Mouse (Mus musculus) ovary, postnatal 36 days (tissue): ENCODE data around the gene Zfp120.
A peak's percentile ranks its signal among the peaks of the same experiment; 100 is the strongest.
"Not testable (repeated sequence)": the region's sequence is repeated elsewhere in the genome, so short reads cannot be mapped to it uniquely, and the experiment has no call there.

Source experiments
- DNase-seq: peaks from one replicate; pipeline ENCODE4 v3.0.0; 2022; ENCODE audit warnings: low spot score, mixed read lengths

Zfp120 gene

DNA sequence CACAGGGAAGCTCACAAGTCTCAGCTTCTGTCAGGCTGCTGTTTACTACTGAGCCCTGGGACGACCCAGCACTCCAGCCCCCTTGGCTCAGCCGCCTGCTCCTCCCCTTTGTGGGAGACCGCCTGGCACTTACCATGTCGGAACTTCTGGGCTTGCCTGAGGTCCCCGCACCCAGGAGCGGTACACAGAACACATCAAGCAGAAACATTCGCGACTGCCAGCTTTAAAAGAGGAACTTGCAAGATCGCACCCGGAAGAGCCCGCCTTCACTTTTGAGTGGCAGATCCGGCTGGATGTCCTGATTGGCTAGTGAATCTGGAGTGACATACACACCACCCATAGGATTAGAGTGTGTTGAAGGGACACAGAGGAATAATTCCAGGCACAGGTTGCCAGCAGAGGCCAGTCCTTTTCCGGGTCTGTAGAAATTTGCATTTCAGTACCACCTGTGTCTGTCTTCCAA, at the start of gene Zfp120:
Gene Zfp120, minus strand, starts transcription at position 274 of the 463 bp plus-strand sequence.
- peak; percentile 76 for DNase-seq

DNA sequence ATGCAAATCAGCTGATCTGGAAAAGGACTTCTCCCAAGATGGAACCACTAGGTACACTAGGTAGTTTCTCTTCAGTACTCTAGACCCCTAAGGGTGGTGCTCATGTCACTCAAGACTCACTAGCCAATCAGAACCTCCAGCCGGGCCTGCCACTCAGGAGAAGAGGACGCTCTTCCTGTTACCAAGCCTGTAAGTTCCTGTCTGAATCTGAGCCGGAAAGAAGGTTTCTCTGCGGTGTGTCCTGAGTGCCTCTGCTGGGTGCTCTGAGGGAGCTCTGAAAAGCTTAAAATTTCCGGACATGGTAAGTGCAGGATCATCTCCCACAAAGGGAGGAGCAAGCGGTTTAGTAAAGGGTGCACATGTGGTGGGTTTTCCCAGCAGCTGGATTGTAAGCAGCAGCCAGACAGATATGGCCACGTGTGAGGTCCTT, 45.1 kb upstream of the Zfp120 start, which contains the start of gene Gm14139:
Gene Gm14139, plus strand, starts transcription at position 186 of the 430 bp plus-strand sequence.
- not testable (repeated sequence) for DNase-seq

DNA sequence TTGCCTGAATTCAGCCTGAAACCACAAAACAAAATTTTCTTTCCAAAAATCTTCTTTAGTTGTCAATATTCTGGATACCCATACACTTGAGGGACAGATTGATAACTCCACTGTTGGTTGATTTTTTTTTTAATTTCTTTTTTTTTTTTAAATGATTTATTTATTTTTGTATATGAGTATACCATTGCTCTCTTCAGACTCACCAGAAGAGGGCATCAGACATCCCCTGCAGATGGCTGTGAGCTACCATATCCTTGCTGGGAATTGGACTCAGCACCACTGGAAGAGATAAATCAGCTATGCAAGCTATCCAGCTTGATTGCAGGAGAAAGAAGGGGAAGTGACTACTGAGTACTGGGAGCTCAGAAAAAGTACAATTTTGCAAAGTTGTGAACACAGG, 44.5 kb upstream of the Zfp120 start:
- not testable (repeated sequence) for DNase-seq

DNA sequence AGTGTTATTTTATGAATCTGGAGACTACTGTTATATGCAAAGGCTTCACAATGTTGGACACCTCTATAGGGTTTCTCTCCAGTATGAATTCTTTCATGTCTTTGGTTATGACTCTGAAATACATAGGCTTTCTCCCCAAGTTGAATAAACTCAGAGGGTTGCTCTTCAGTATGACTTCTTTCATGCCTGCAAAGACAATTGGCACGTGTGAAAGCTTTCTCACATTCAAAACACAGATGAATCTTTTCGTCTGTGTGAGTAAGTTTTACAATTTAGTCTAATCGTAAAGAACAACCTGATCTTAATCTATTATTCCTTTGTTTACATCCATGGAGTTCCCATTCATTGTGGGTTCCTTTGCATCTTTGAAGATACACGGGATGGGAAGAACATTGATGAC, 43.1 kb upstream of the Zfp120 start, which contains the start of gene Gm10770:
Gene Gm10770, minus strand, starts transcription at position 101 of the 400 bp plus-strand sequence.
- not testable (repeated sequence) for DNase-seq

DNA sequence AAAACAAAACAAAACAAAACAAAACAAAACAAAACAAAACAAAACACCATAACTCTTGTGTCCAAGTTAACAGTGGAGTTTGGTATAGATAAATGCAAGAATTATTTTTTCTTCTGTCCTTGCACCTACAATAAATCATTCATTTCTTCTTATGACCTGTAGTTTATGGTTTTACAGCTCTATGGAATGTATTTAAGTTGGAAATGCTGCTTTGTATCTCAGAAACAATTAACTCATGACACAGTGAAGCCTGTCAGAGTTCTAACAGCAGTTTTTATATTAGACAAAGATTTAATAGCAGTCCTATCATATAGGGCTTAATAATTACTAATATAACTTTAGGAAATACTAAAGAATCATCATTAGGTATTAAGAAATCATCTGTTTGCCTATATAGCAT, 37.3 kb upstream of the Zfp120 start:
- no peak for DNase-seq

DNA sequence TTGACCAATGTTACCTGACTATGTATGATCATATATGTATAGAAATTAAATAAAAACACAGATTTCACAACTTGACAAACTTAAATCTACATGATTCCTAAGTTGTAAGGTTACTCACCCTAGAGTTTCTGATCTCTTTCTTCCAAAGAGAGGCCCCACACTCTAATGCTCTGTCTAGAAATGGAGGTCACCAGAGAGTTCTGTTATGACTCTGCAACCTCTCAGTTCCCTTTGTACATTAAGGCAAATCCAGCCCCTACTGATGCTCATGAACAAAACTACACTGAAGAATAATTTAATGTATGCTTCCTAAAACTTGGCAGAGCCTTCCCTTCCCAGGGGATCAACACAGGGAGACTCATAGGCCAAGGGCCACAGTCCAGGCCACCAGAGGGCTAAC, 30.2 kb upstream of the Zfp120 start:
- no peak for DNase-seq

DNA sequence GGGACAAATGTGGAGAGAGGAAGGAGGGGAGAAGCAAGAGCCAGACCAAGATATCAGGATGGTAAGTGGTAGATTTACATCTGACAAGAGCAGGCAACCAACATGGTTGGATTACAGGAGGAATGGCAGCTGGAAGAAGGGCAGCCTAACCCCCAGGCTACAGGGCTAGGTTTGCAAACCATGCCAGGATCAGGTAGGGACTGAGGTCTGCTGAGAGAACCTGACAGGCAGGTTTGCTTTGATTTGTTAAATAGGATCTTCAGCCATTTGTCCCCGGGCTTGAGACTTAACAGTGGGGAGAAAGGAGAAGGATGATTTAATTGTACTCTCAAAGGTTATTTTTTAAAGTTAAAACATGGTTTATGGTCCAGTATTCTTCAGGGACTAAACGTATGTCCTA, 3.7 kb downstream of the Zfp120 start:
- DNase-seq, result no peak

DNA sequence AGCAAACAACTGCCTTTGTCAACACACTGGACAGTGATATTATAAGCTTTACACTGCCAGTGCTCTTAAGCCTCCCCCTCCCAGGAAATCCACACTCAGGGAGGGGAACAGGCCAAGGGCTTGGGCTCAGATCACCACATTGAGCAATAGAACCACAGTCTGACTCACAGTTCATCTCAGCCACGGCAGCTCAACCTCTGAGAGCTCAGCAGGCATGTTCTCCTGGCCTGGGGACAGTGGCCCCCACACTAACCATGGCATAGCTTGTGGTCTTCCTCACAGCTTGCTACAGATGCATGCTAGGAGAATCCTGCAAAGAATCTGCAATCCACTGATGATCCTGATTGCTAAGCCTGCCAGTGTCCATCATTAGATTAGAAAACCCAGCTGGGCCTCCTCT, 4.5 kb downstream of the Zfp120 start:
- DNase-seq, result not testable (repeated sequence)

DNA sequence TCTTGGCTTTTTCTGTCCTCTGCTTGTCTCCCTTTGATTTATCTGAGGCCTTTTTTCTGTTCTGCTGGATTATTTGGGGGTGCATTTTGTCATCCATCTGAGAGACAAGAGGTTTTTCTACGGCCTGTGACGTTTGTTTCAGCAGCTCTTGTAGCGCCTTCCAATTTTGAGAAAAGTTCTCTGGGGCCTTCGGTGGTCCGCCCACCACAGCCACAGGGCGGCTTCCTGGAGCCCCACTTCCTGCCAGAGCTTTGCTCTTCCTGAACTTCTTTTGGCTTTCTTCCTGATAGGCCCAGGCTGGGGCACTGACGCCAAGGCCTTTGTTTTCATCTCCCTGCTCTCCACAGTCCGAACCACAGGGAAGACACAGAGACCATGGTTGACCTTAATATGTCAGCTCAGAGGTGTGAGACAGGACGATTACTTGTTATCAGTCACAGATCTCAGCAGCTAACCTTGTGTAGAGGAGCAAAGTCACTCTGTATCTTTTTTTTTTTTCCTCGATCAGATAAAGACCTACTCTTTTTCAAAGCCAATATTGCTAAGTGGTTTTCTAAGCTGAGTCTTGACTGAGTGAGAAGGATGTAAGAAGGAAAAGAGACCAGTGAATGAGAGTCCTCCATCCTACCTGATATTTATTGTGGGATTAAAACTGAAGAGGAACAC, 25.1 kb downstream of the Zfp120 start:
- no peak for DNase-seq

DNA sequence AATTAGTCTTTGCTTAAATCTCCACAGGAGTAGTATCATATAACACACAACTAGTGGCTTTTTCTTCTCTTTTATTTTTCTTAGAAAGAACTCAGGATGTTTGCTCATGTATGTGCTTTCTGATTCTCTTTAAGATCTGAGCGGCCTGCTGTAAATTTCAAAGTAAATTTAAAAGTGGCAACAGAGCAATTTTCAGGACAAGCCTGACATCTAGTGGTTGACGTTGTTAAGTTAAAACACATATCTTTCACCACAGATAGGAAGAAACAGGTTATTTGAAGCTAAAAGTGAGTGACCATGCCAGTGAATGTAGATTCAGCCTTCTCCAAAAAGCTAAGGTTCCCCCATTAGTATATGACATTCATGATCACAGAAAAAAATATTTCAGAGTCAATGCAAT, 36.9 kb downstream of the Zfp120 start:
- DNase-seq, result not testable (repeated sequence)
